Mouse (Mus musculus) liver, embryonic 16.5 days (tissue): ENCODE data around the gene Epb41l4b. TPM values are rescaled to one million over a fixed set of nuclear protein-coding genes. Genes with fewer than 3 reads are reported as not detected.

Experiments
- ATAC-seq: fragments of 200-750 bp; cut with Nextera tagmentation; 2 replicates; pipeline ENCODE4 v1.8.0; 2017; ENCODE audit warnings: low read depth, mild to moderate bottlenecking, moderate number of reproducible peaks, moderate library complexity
- H3K27ac ChIP-seq: fragments of 300-500 bp; sonication (generic); 2 replicates; pipeline ENCODE4 v1.5.1; 2014; ENCODE audit warnings: mild to moderate bottlenecking, low read length
- H3K27me3 ChIP-seq: fragments of 300-500 bp; sonication (generic); 2 replicates; pipeline ENCODE4 v1.6.1; 2014; ENCODE audit warnings: low read depth, low read length, mixed read lengths; ENCODE audit not compliant: control insufficient read depth, insufficient read depth
- H3K36me3 ChIP-seq: fragments of 300-500 bp; sonication (generic); 2 replicates; pipeline ENCODE4 v1.6.1; 2014; ENCODE audit warnings: mild to moderate bottlenecking; ENCODE audit not compliant: control insufficient read depth, insufficient read depth
- H3K4me1 ChIP-seq: fragments of 300-500 bp; sonication (generic); 2 replicates; pipeline ENCODE4 v1.6.1; 2014; ENCODE audit warnings: low read depth, low read length, mixed read lengths; ENCODE audit not compliant: control insufficient read depth
- H3K4me2 ChIP-seq: fragments of 300-500 bp; sonication (generic); 2 replicates; pipeline ENCODE4 v1.6.1; 2014; ENCODE audit warnings: low read depth, low read length, mixed read lengths
- H3K4me3 ChIP-seq: fragments of 300-500 bp; sonication (generic); 2 replicates; pipeline ENCODE4 v1.5.1; 2014; ENCODE audit warnings: low read depth, mild to moderate bottlenecking, low read length
- H3K9ac ChIP-seq: fragments of 300-500 bp; sonication (generic); 2 replicates; pipeline ENCODE4 v1.6.1; 2014; ENCODE audit warnings: low read depth, low read length
- H3K9me3 ChIP-seq: fragments of 300-500 bp; sonication (generic); replicated peaks from 2 replicates; pipeline ENCODE4 v1.6.1; 2016; ENCODE audit warnings: low read length; ENCODE audit not compliant: control insufficient read depth
- WGBS: fragments of 180-500 bp; shearing (Covaris S2); extraction: QIAGEN DNeasy Blood & Tissue Kit; methylation state at CpG from one replicate; pipeline ENCODE4 v1.1.7; 2014; ENCODE audit not compliant: insufficient replicate concordance; 5-methylcytosine and 5-hydroxymethylcytosine counted together
- polyA plus RNA-seq: library from polyadenylated mRNA; unstranded; fragments of >200 nt; fragmentation: Nextera tagmentation; extraction: Ambion mirVana; gene quantifications from 2 replicates; pipeline ENCODE4 v1.2.1, GENCODE M21; 2015

Epb41l4b gene
- polyA plus RNA-seq, 1 experiment from 2014 or later = 2.0 TPM

GRCm38 (mm10) chr4:57049281-57049921, 93.8 kb downstream of the Epb41l4b start:
- Histone ChIP-seq H3K4me3 (no peak overlapping the region), H3K9ac (no peak overlapping the region), H3K36me3 (no peaks in the 10 kb centered on the region), H3K27ac (no peak overlapping the region), H3K4me2 (no peak overlapping the region), H3K9me3 (no peaks in the 10 kb centered on the region), H3K4me1 (no peaks in the 10 kb centered on the region), H3K27me3 (no peaks in the 10 kb centered on the region)
- WGBS = 67% methylated on average over 5 of the region's 5 CpGs
- ATAC-seq = no peak

GRCm38 (mm10) chr4:57048566-57048965, 94.7 kb downstream of the Epb41l4b start:
- WGBS = 45% methylated on average over 6 of the region's 6 CpGs
- Histone ChIP-seq H3K9ac (no peak overlapping the region), H3K27ac (no peak overlapping the region), H3K4me3 (no peak overlapping the region), H3K36me3 (no peaks in the 10 kb centered on the region), H3K4me1 (no peaks in the 10 kb centered on the region), H3K9me3 (no peaks in the 10 kb centered on the region), H3K4me2 (no peak overlapping the region), H3K27me3 (no peaks in the 10 kb centered on the region)
- ATAC-seq = no peak

- no peak overlapping the region for H3K4me3 ChIP-seq
- no peaks in the 10 kb centered on the region for H3K9me3 ChIP-seq
- no peak overlapping the region for H3K27ac ChIP-seq
- H3K4me2 ChIP-seq = no peak overlapping the region
- no peaks in the 10 kb centered on the region for H3K4me1 ChIP-seq
- no peaks in the 10 kb centered on the region for H3K27me3 ChIP-seq
- WGBS = 58% methylated on average over 9 of the region's 9 CpGs
- no peaks in the 10 kb centered on the region for H3K36me3 ChIP-seq
- no peak overlapping the region for H3K9ac ChIP-seq
- ATAC-seq = no peak
These were observed 97.1 kb downstream of the Epb41l4b start for GRCm38 (mm10) chr4:57046160-57046571.

- no peak overlapping the region for H3K4me3 ChIP-seq
- no peaks in the 10 kb centered on the region for H3K36me3 ChIP-seq
- 73% methylated on average over 8 of the region's 8 CpGs for WGBS
- H3K27ac ChIP-seq = no peak overlapping the region
- H3K4me2 ChIP-seq = no peak overlapping the region
- H3K9me3 ChIP-seq = no peaks in the 10 kb centered on the region
- H3K9ac ChIP-seq = no peak overlapping the region
- H3K4me1 ChIP-seq = no peaks in the 10 kb centered on the region
- ATAC-seq = no peak
- no peaks in the 10 kb centered on the region for H3K27me3 ChIP-seq
These were observed 99.6 kb downstream of the Epb41l4b start for GRCm38 (mm10) chr4:57043621-57044020.

GRCm38 (mm10) chr4:57041661-57042060, 101.6 kb downstream of the Epb41l4b start:
- Histone ChIP-seq H3K36me3 (no peaks in the 10 kb centered on the region), H3K9ac (no peak overlapping the region), H3K9me3 (no peaks in the 10 kb centered on the region), H3K4me2 (no peak overlapping the region), H3K4me3 (no peak overlapping the region), H3K27ac (no peak overlapping the region), H3K27me3 (no peaks in the 10 kb centered on the region), H3K4me1 (no peaks in the 10 kb centered on the region)
- 64% methylated on average over 6 of the region's 6 CpGs for WGBS
- no peak for ATAC-seq

GRCm38 (mm10) chr4:57041211-57041610, 102.0 kb downstream of the Epb41l4b start:
- Histone ChIP-seq H3K27ac (no peak overlapping the region), H3K4me2 (no peak overlapping the region), H3K9ac (no peak overlapping the region), H3K4me3 (no peak overlapping the region), H3K4me1 (no peaks in the 10 kb centered on the region), H3K9me3 (no peaks in the 10 kb centered on the region), H3K36me3 (no peaks in the 10 kb centered on the region), H3K27me3 (no peaks in the 10 kb centered on the region)
- WGBS = 84% methylated on average over 4 of the region's 4 CpGs
- ATAC-seq = no peak

- no peaks in the 10 kb centered on the region for H3K27me3 ChIP-seq
- H3K4me2 ChIP-seq = no peak overlapping the region
- H3K9ac ChIP-seq = no peak overlapping the region
- WGBS = 25% methylated on average over 8 of the region's 8 CpGs
- no peaks in the 10 kb centered on the region for H3K4me1 ChIP-seq
- H3K9me3 ChIP-seq = no peaks in the 10 kb centered on the region
- no peak overlapping the region for H3K27ac ChIP-seq
- no peak overlapping the region for H3K4me3 ChIP-seq
- no peaks in the 10 kb centered on the region for H3K36me3 ChIP-seq
- no peak for ATAC-seq
These were observed 102.8 kb downstream of the Epb41l4b start for GRCm38 (mm10) chr4:57040481-57040880.

GRCm38 (mm10) chr4:57039127-57040031, 103.9 kb downstream of the Epb41l4b start:
- 16% methylated on average over 22 of the region's 23 CpGs for WGBS
- Histone ChIP-seq H3K27ac (no peak overlapping the region), H3K27me3 (no peaks in the 10 kb centered on the region), H3K9me3 (no peaks in the 10 kb centered on the region), H3K36me3 (no peaks in the 10 kb centered on the region), H3K4me2 (no peak overlapping the region), H3K4me3 (no peak overlapping the region), H3K9ac (no peak overlapping the region), H3K4me1 (no peaks in the 10 kb centered on the region)
- no peak for ATAC-seq

- H3K4me2 ChIP-seq = no peak overlapping the region
- no peak for ATAC-seq
- WGBS = 50% methylated on average over 7 of the region's 7 CpGs
- H3K9me3 ChIP-seq = no peaks in the 10 kb centered on the region
- H3K27ac ChIP-seq = no peak overlapping the region
- no peaks in the 10 kb centered on the region for H3K36me3 ChIP-seq
- H3K4me3 ChIP-seq = no peak overlapping the region
- H3K4me1 ChIP-seq = no peaks in the 10 kb centered on the region
- H3K27me3 ChIP-seq = no peaks in the 10 kb centered on the region
- no peak overlapping the region for H3K9ac ChIP-seq
These were observed 105.7 kb downstream of the Epb41l4b start for GRCm38 (mm10) chr4:57037554-57037953.
